Mouse (Mus musculus) liver, embryonic 14.5 days (tissue): ENCODE results near the gene Atxn1l.

ENCODE experiments used
- CTCF ChIP-seq: IDR thresholded peaks from 2 replicates; pipeline ENCODE4 v1.5.1; 2016; ENCODE audit warnings: antibody characterized with exemption, low read depth, control low read depth
- EP300 ChIP-seq: IDR thresholded peaks from 2 replicates; pipeline ENCODE4 v1.6.1; 2016; ENCODE audit warnings: antibody characterized with exemption, low read depth

- no peak for TF ChIP-seq CTCF
- no peak for TF ChIP-seq EP300
Measured at GRCm38 (mm10) chr8:109751731-109752485, 14.4 kb upstream of the Atxn1l start.
